Mouse (Mus musculus): ENCODE measurements around the gene Kcnq1. TPM values are rescaled to one million over a fixed set of nuclear protein-coding genes. Genes with fewer than 3 reads are reported as not detected.

Kcnq1 gene
- total RNA-seq, 2 experiments from 2014 or later = 0.61 to 1.2 TPM

DNA sequence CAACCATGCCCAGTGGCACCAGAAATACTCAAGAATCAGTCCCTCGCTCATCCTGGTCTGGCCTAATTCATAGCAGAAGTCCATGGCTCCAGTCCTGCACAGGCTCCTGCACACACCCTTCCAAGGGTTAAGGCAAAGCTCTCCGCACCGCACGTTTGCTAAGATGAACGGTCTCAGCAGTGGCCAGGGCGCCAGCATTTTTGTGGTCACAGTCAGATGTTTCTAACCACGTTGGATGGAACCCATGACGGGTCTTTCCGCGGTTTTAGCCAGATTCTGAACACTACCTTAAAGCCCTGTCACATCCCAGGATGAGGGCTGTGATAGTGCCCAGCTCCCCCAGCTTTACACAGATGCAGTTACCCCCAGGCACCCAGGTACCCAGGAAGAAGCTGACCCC lies 293.6 kb downstream of the Kcnq1 start:
- intact Hi-C loops (cut with DNase I) = no loop called here
- no peak for DNase-seq (ENCODE audit: extremely low spot score in 1 of 2, low spot score in 2 of 2)
- H3K4me3 ChIP-seq = no peak overlapping the region
- H3K27ac ChIP-seq = no peak overlapping the region
- no peak for TF ChIP-seq CTCF (IDR thresholded peaks at IDR 0.05)

DNA sequence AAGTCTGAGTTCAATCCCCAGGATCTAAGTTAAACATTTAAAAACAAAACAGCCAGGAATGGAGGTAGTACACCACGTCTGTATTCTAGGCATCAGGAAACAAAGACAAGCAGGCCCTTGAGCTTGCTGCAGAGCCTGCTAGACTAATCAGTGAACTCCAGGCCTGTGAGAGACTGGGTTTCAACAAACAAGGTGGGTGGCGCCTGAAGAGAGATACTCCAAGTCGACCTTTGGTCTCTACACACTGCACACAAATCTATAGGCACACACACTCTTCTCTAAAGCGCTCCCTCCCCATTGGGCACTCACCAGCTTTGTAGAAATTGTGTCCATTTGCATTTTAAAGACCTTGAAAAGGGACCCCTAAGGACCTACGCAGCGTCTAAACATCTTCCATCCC lies 294.4 kb downstream of the Kcnq1 start:
- TF ChIP-seq CTCF (IDR thresholded peaks at IDR 0.05) = no peak
- intact Hi-C loops (cut with DNase I) = no loop called here
- DNase-seq (ENCODE audit: extremely low spot score in 1 of 2, low spot score in 2 of 2) = no peak

DNA sequence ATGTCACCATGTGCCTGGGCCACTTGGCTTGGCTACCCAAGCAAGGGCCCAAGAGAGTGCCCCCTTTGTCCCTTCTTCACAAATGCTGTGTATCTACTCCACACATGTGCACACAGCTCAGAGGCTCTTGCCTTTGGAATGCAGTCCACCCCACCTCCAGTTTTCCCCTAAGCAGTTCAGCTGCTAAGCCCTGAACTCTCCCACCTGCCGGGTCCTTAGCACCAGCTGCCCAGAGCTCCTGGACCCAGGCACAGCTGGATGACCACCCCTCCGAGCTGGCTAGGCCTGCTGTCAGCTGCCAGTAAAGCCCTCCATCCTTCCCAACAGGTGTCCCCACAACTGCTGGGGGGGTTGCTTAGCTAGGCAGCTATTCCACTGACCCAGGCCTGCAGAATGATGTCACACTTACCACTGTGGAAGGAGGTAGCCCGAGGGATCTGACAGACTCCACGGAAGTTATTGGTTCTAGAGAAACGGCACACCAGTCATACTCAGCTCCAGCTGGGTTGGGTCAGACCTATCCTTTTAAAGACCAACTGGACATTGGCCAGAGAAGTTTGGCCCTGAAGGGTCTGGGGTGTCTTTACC lies 295.4 kb downstream of the Kcnq1 start:
- no peak overlapping the region for H3K27ac ChIP-seq
- intact Hi-C loops (cut with DNase I) = no loop called here
- no peak overlapping the region for H3K4me3 ChIP-seq
- no peak for TF ChIP-seq CTCF (IDR thresholded peaks at IDR 0.05)
- no peak for DNase-seq (ENCODE audit: extremely low spot score in 1 of 2, low spot score in 2 of 2)

More for the DNA sequence above, 294.4 kb downstream of the Kcnq1 start:
- H3K4me3 ChIP-seq = no peak overlapping the region
- H3K27ac ChIP-seq = no peak overlapping the region

DNA sequence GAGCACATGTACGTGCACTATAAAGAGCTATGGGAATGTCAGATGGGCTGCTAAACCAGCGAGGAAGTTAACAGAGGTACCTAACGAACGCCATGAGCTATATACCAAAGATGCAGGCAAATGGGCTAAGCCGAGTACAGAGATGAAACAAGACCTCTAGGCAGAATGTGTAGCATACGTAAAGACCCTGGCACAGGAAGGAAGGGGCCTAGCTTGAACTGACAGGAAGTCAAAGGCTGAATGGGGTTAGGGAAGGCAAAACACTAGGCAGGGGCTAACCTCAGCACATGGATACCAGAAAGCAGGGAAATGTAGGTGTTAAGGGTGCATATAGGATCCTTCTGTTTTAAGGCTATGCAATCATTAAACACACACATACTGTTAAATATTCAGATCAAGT lies 298.1 kb downstream of the Kcnq1 start:
- Histone ChIP-seq H3K27ac (no peak overlapping the region), H3K4me3 (no peak overlapping the region)
- TF ChIP-seq CTCF (IDR thresholded peaks at IDR 0.05) = no peak
- intact Hi-C loops (cut with DNase I) = no loop called here
- DNase-seq (ENCODE audit: extremely low spot score in 1 of 2, low spot score in 2 of 2) = no peak

DNA sequence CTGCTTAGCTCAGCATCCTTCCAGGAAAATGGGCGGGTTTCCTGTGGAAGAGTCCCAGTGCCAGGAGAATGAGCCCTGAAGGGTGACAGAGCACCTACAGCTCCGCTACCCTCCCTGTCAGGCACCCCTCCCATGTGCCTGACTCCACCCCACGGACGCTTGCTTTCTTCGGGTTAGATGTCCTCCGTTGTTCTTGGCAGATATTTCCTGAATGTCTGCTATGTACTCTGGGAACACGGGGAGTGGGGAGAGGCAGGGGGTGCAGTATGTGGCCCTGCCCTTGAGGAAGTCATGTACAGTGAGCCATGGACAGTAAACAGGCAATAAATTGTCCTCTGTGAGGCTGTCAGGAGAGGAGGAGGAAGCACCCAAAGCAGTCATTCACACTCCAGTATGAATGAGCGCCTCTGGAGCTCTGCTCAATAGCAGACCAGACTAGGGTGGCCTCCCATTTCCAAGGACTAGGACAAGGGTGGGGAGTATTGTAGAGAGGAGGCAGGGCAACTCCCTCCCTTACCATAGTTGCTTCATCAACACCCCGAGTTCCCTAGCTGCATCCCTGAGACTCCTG lies 301.9 kb downstream of the Kcnq1 start:
- no peak overlapping the region for H3K4me3 ChIP-seq
- intact Hi-C loops (cut with DNase I) = no loop called here
- no peak overlapping the region for H3K27ac ChIP-seq
- no peak for DNase-seq (ENCODE audit: extremely low spot score in 1 of 2, low spot score in 2 of 2)
- no peak for TF ChIP-seq CTCF (IDR thresholded peaks at IDR 0.05)

DNA sequence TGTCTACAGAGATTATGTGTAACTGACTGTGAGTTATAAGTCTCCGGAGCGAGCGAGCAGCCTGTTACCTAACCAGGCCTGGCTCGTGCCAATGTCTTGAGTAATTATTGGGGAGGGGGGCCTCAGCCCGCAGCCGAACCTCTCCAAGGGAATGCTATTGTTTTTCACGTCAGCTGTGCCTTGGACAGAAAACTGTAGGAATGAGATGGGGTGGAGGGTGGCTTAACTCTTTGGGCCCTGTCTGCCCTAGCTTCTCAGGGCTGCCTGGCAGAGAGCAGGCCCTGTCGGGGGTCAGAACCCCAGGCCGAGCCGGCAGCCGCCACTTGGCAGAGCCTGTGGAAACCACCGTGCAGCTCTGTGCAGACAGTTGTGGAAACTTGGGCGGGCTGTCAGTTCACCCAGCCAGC lies 302.5 kb downstream of the Kcnq1 start:
- intact Hi-C loops (cut with DNase I) = no loop called here
- TF ChIP-seq CTCF (IDR thresholded peaks at IDR 0.05) = no peak
- DNase-seq (ENCODE audit: extremely low spot score in 1 of 2, low spot score in 2 of 2) = no peak
- no peak overlapping the region for H3K4me3 ChIP-seq
- H3K27ac ChIP-seq = no peak overlapping the region

DNA sequence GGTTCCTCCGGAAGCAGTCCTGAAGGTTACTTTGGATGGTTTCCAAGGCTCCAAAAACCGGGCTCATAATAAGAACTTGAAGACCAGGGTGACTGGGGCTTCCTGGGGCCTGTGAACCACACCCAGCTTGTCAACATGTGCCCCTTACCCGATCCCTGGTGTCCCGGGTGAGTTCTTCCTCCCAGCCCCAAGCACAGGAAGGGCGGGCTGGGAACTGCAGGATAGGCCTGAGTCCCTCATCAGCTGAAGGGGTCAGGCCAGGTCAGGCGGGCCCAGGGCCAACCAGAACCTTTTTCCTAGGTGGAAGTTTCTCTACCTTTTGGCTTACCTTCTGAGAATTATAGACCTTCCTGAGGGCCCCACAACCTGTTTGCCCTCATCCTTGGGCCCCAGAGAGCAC lies 306.4 kb downstream of the Kcnq1 start:
- H3K4me3 ChIP-seq = no peak overlapping the region
- TF ChIP-seq CTCF (IDR thresholded peaks at IDR 0.05) = no peak
- no peak for DNase-seq (ENCODE audit: extremely low spot score in 1 of 2, low spot score in 2 of 2)
- intact Hi-C loops (cut with DNase I) = no loop called here
- H3K27ac ChIP-seq = no peak overlapping the region

DNA sequence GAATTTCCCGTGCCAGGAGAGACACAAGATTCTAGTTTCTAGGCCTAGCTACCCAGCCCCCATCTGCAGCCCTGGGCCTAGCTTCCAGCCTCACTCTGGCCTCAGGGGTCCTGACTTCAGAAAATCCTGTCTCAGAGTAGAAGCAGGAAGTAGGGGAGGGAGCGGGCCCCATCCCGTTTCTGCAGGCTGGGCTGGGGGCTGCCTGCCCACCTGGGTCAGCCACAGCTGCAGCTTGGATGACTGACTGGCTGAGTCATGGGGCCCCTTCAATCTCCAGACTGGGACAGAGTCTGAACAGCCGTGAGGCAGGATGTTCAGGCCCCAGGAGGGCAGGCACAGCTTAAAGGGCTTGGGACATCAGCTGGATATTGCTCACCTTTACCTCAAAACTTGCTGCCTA lies 308.9 kb downstream of the Kcnq1 start:
- no peak for TF ChIP-seq CTCF (IDR thresholded peaks at IDR 0.05)
- no peak overlapping the region for H3K27ac ChIP-seq
- H3K4me3 ChIP-seq = no peak overlapping the region
- DNase-seq (ENCODE audit: extremely low spot score in 1 of 2, low spot score in 2 of 2) = no peak
- intact Hi-C loops (cut with DNase I) = no loop called here

DNA sequence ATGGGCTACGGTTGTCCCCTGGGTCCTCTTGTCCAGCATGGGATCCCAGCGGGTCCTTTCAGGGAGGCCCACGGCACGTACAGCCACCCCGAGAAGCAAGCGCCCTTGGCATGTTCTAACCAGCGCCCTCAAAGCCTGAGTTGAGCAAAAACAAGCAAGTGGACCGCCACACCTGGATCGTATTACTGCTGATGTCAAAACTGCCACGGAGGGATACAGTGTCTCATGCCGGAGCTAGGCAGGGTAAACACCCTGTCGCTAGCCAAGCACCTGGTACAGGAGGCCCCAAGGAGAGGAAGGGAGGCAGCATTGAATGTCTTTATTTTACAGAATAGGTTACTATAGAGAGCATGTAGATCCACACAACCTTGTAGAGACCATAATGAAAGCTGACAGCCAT lies 310.2 kb downstream of the Kcnq1 start:
- intact Hi-C loops (cut with DNase I) = no loop called here
- no peak for TF ChIP-seq CTCF (IDR thresholded peaks at IDR 0.05)
- DNase-seq (ENCODE audit: extremely low spot score in 1 of 2, low spot score in 2 of 2) = no peak
- no peak overlapping the region for H3K4me3 ChIP-seq
- no peak overlapping the region for H3K27ac ChIP-seq

DNA sequence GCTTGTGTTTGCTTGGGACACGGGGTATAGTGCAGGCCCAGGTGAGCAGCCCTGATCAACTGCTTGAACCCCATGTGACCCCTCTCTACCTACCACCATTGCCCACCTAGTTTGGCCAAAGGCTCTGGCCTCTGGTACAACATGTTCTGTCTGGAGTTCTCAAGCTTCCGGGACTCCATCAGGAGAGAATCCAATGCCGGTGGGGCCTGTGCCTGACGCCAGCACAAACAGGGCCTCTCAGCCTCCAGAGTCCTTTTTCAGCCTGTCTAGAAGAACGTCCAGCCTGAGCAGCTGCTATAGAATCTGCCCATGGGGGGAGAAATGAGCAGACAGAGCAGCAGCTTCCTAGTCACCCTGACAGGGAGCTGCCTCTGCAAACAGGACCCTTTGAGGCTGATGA lies 311.7 kb downstream of the Kcnq1 start:
- no peak overlapping the region for H3K4me3 ChIP-seq
- intact Hi-C loops (cut with DNase I) = no loop called here
- no peak overlapping the region for H3K27ac ChIP-seq
- no peak for TF ChIP-seq CTCF (IDR thresholded peaks at IDR 0.05)
- no peak for DNase-seq (ENCODE audit: extremely low spot score in 1 of 2, low spot score in 2 of 2)

DNA sequence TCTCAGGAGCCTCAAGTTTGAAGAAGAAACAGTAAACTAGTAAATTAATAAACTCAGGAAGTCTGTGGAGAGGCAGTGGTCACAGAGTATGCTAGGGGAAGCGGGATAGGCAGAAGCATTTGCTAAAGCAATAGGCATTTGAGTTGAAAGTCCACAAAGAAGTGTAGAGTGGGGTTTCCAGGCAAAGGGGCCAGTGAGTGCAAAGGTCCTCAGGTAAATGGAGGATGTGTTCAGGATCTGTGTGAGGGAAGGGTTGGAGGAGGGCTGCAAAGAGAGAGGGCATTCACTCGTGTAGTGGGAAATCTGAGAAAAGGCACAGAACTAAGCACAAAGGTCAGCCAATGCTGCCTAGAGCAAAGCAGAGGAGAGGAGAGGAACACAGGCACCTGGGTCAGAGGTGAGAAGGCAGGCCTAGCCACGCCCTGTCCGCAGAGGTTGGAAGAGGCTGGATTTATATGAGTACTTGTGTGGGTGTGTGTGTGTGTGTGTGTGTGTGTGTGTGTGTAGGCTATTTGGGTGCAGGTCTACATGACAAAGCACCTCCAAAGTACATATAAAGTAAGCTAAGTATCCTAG lies 313.5 kb downstream of the Kcnq1 start:
- no peak for DNase-seq (ENCODE audit: extremely low spot score in 1 of 2, low spot score in 2 of 2)
- intact Hi-C loops (cut with DNase I) = no loop called here
- Histone ChIP-seq H3K4me3 (no peak overlapping the region), H3K27ac (no peak overlapping the region)
- TF ChIP-seq CTCF (IDR thresholded peaks at IDR 0.05) = no peak

DNA sequence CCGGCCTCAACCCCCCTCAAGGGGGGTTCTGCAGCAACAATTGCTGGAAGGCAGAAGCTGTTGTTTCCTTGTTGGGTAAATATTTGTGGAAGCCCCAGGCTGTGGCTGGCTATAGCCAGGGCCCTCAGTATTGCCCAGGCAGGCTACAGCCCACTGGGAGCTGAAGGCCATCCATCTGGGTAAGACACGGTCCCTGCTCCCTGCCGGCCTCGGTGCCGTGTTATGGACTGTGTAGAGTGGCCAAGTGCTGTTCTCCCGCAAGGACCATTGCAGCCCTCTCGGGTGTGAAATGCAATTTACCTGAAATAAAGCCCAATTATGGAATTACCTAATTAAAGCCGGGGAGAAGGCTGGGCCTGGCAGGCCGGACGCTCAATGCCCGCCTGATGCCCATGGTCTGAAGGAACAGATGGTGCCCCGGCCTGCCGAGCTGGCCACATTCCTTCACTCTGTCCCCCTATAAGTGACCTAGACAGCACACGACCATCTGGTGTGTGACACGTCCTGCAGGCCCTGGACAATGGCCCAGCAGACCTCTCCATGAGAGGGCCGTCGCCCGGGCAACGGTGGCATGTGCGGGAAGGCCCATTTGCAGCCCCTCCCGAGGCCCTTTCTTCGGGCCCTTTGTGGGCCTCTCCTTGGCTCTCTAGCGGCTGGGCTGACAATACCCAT lies 322.1 kb downstream of the Kcnq1 start:
- intact Hi-C loops (cut with DNase I) = no loop called here
- Histone ChIP-seq H3K4me3 (no peak overlapping the region), H3K27ac (no peak overlapping the region)
- TF ChIP-seq CTCF (IDR thresholded peaks at IDR 0.05) = no peak
- no peak for DNase-seq (ENCODE audit: extremely low spot score in 1 of 2, low spot score in 2 of 2)

All from left cerebral cortex, adult 2 months (tissue).